Mouse (Mus musculus) CH12.LX (cell line): Measurements from ENCODE around the gene Phyh. TPM values are rescaled to one million over a fixed set of nuclear protein-coding genes. Genes with fewer than 3 reads are reported as not detected.

ENCODE experiments used
- DNase-seq: peaks from one replicate; pipeline ENCODE4 v3.0.0-alpha.2; 2013; ENCODE audit errors: extremely low read depth
- H3K27ac ChIP-seq: 2 replicates; pipeline ENCODE4 v1.5.1; 2012; ENCODE audit warnings: low read depth, mild to moderate bottlenecking, control low read depth, moderate library complexity; ENCODE audit not compliant: insufficient read depth
- H3K27me3 ChIP-seq: replicated peaks from 2 replicates; pipeline ENCODE3; 2012; ENCODE audit warnings: inconsistent platforms
- H3K36me3 ChIP-seq, 2 experiments: replicated peaks in 1 of 2; 2 replicates each; pipeline versions ENCODE3 to v1.6.1; 2012; ENCODE audit warnings: inconsistent platforms in 1 of 2, low read length in 1 of 2, mild to moderate bottlenecking in 1 of 2, mixed read lengths in 1 of 2, moderate library complexity in 1 of 2; ENCODE audit not compliant: control insufficient read depth in 1 of 2, insufficient read depth in 1 of 2
- H3K4me1 ChIP-seq, 2 experiments: 2 replicates each; pipeline ENCODE4 v1.6.1; 2012; ENCODE audit warnings: inconsistent platforms in 1 of 2, moderate library complexity in 1 of 2; ENCODE audit not compliant: insufficient read depth in 2 of 2, control insufficient read depth in 1 of 2
- H3K4me2 ChIP-seq: 2 replicates; pipeline ENCODE4 v1.6.1; 2012; ENCODE audit warnings: low read depth, mild to moderate bottlenecking, control low read depth; ENCODE audit not compliant: poor library complexity, insufficient read depth, severe bottlenecking
- H3K4me3 ChIP-seq, 3 experiments: fragments of 150-350 bp in 1 of 3; sonication (generic) in 1 of 3; replicated peaks in 1 of 3; 2 replicates each; pipeline versions ENCODE3 to v1.5.1; 2011 to 2012; ENCODE audit warnings: low read depth in 2 of 3, low read length in 2 of 3, mild to moderate bottlenecking in 2 of 3, moderate library complexity in 2 of 3, control low read depth in 1 of 3, improper control_type of control experiment in 1 of 3, inconsistent platforms in 1 of 3, mixed read lengths in 1 of 3; ENCODE audit not compliant: poor library complexity in 1 of 3
- H3K79me2 ChIP-seq: replicated peaks from 2 replicates; pipeline ENCODE4 v1.6.1; 2012; ENCODE audit warnings: mild to moderate bottlenecking, moderate library complexity; ENCODE audit not compliant: control insufficient read depth, poor library complexity, insufficient read depth, severe bottlenecking; ENCODE audit errors: extremely low read depth
- H3K9ac ChIP-seq: 2 replicates; pipeline ENCODE4 v1.6.1; 2012; ENCODE audit warnings: low read depth, mild to moderate bottlenecking, control low read depth, moderate library complexity; ENCODE audit not compliant: insufficient read depth
- H3K9me3 ChIP-seq: replicated peaks from 2 replicates; pipeline ENCODE3; 2012; ENCODE audit warnings: low read length, inconsistent platforms, mixed read lengths
- GABPA ChIP-seq: IDR thresholded peaks from 2 replicates; pipeline ENCODE4 v1.6.1; 2012; ENCODE audit warnings: low read depth, low read length, improper control_type of control experiment, inconsistent platforms; ENCODE audit not compliant: insufficient replicate concordance
- HCFC1 ChIP-seq: IDR thresholded peaks from 2 replicates; pipeline ENCODE4 v1.6.1; 2012; ENCODE audit warnings: low read depth, mild to moderate bottlenecking, inconsistent platforms, low read length, improper control_type of control experiment
- IRF4 ChIP-seq: IDR thresholded peaks from 2 replicates; pipeline ENCODE4 v1.6.1; 2014; ENCODE audit warnings: low read depth, mild to moderate bottlenecking, inconsistent platforms, low read length, improper control_type of control experiment
- JUN ChIP-seq: IDR thresholded peaks from 2 replicates; pipeline ENCODE4 v1.6.1; 2011; ENCODE audit warnings: low read depth, mild to moderate bottlenecking, low read length, improper control_type of control experiment, moderate library complexity; ENCODE audit not compliant: insufficient read depth
- JUND ChIP-seq: conservative IDR thresholded peaks from 2 replicates; pipeline ENCODE4 v1.6.1; 2011; ENCODE audit warnings: low read depth, low read length, improper control_type of control experiment
- MAFK ChIP-seq: IDR thresholded peaks from 2 replicates; pipeline ENCODE4 v1.6.1; 2011; ENCODE audit warnings: low read length, improper control_type of control experiment; ENCODE audit not compliant: insufficient replicate concordance
- MAZ ChIP-seq: IDR thresholded peaks from 2 replicates; pipeline ENCODE4 v1.6.1; 2012; ENCODE audit warnings: low read depth, mild to moderate bottlenecking, inconsistent platforms, low read length, improper control_type of control experiment, moderate library complexity
- MXI1 ChIP-seq: IDR thresholded peaks from 2 replicates; pipeline ENCODE4 v1.6.1; 2011; ENCODE audit warnings: mild to moderate bottlenecking, low read depth, low read length, improper control_type of control experiment
- MYC ChIP-seq: IDR thresholded peaks from 2 replicates; pipeline ENCODE4 v1.6.1; 2011; ENCODE audit warnings: low read depth, mild to moderate bottlenecking, improper control_type of control experiment, low read length
- NELFE ChIP-seq: IDR thresholded peaks from 2 replicates; pipeline ENCODE4 v1.6.1; 2011; ENCODE audit warnings: low read depth, low read length, improper control_type of control experiment
- PAX5 ChIP-seq: IDR thresholded peaks from 2 replicates; pipeline ENCODE4 v1.6.1; 2012; ENCODE audit warnings: low read length, inconsistent platforms, mixed read lengths
- POLR2AphosphoS2 ChIP-seq: IDR thresholded peaks from 2 replicates; pipeline ENCODE4 v1.6.1; 2011; ENCODE audit warnings: low read depth, low read length, improper control_type of control experiment
- RCOR1 ChIP-seq: conservative IDR thresholded peaks from 2 replicates; pipeline ENCODE4 v1.6.1; 2012; ENCODE audit warnings: low read depth, mild to moderate bottlenecking, inconsistent platforms, low read length, improper control_type of control experiment
- SIN3A ChIP-seq: IDR thresholded peaks from 2 replicates; pipeline ENCODE4 v1.6.1; 2012; ENCODE audit warnings: low read length, improper control_type of control experiment, inconsistent platforms
- TBP ChIP-seq: conservative IDR thresholded peaks from 2 replicates; pipeline ENCODE4 v1.6.1; 2011; ENCODE audit warnings: low read depth, low read length, improper control_type of control experiment
- TCF12 ChIP-seq: IDR thresholded peaks from 2 replicates; pipeline ENCODE4 v1.6.1; 2014; ENCODE audit warnings: low read depth, mild to moderate bottlenecking, inconsistent platforms, low read length, improper control_type of control experiment
- UBTF ChIP-seq: IDR thresholded peaks from 2 replicates; pipeline ENCODE4 v1.6.1; 2012; ENCODE audit warnings: low read depth, mild to moderate bottlenecking, inconsistent platforms, low read length, improper control_type of control experiment, moderate library complexity
- USF1 ChIP-seq: IDR thresholded peaks from 2 replicates; pipeline ENCODE4 v1.6.1; 2014; ENCODE audit warnings: low read depth, mild to moderate bottlenecking, inconsistent platforms, low read length, improper control_type of control experiment
- ZC3H11A ChIP-seq: IDR thresholded peaks from 2 replicates; pipeline ENCODE4 v1.6.1; 2012; ENCODE audit warnings: low read depth, mild to moderate bottlenecking, inconsistent platforms, low read length, improper control_type of control experiment
- ZKSCAN1 ChIP-seq: IDR thresholded peaks from 2 replicates; pipeline ENCODE4 v1.6.1; 2012; ENCODE audit warnings: low read depth, inconsistent platforms, low read length, improper control_type of control experiment, borderline replicate concordance
- ZMIZ1 ChIP-seq: IDR thresholded peaks from 2 replicates; pipeline ENCODE4 v1.6.1; 2012; ENCODE audit warnings: low read depth, mild to moderate bottlenecking, inconsistent platforms, low read length, improper control_type of control experiment
- dilution Hi-C: fragments of 300-500 bp; cut with MboI; formaldehyde crosslinking; loops from 2 replicates; pipeline ENCODE4 v1.14.3; 2020; ENCODE audit warnings: low sequenced_read_pairs; ENCODE audit not compliant: extremely low pct_unique_long_range_greater_than_20kb, extremely low pct_ligation_motif_present
- in situ Hi-C: fragments of 300-500 bp; cut with MboI; formaldehyde crosslinking; loops from 3 replicates; pipeline ENCODE4 v1.14.3; 2019; ENCODE audit warnings: low sequenced_read_pairs, low pct_ligation_motif_present, low pct_unique_long_range_greater_than_20kb, mixed read lengths
- polyA plus RNA-seq: library from polyadenylated mRNA; unstranded; fragments of >175 nt; gene quantifications from 2 replicates; pipeline ENCODE4 v1.2.1, GENCODE M21; 2012; ENCODE audit warnings: low read depth; ENCODE audit not compliant: insufficient read length
- total RNA-seq, 2 experiments: library from RNA; depleted of rRNA; stranded (reverse); fragments of 300-350 nt in 1 of 2; fragments of >200 nt in 1 of 2; gene quantifications; 2 replicates each; pipeline ENCODE4 v1.2.3; 2012 to 2014

Phyh gene
- total and polyA plus RNA-seq, 3 experiments, result 12.5 to 24.2 (median 17.2) TPM

GRCm38 (mm10) chr2:4978091-4978490 is 59.3 kb downstream of the Phyh start:
- Histone ChIP-seq H3K9ac (no peak overlapping the region), H3K79me2 (no peaks in the 10 kb centered on the region), H3K9me3 (no peaks in the 10 kb centered on the region), H3K4me1 (peaks cover 0 to 5% of the 10 kb centered on the region in 2 experiments; a peak in 2 of 4 replicates), H3K27me3 (no peaks in the 10 kb centered on the region), H3K27ac (no peak overlapping the region), H3K4me2 (no peak overlapping the region), H3K36me3 (no peaks in the 10 kb centered on the region), H3K4me3 (no peak overlapping the region)
- in situ Hi-C loops (no loop called here), dilution Hi-C loops (no loop called here)
- TF ChIP-seq USF1 (no peak), HCFC1 (no peak), ZC3H11A (no peak), JUND (no peak), RCOR1 (no peak), ZKSCAN1 (no peak), ZMIZ1 (no peak), TCF12 (no peak), MAZ (no peak), MAFK (no peak), MXI1 (no peak), MYC (no peak), JUN (no peak), POLR2AphosphoS2 (no peak), PAX5 (no peak)
- no peak for DNase-seq

- Histone ChIP-seq H3K4me1 (peaks cover 0 to 22% of the 10 kb centered on the region in 2 experiments; a peak in 2 of 4 replicates), H3K36me3 (peaks cover 0 to 14% of the 10 kb centered on the region in 2 experiments), H3K27ac (no peak overlapping the region), H3K79me2 (no peaks in the 10 kb centered on the region), H3K4me2 (no peak overlapping the region), H3K4me3 (no peak overlapping the region), H3K9me3 (no peaks in the 10 kb centered on the region), H3K9ac (no peak overlapping the region), H3K27me3 (no peaks in the 10 kb centered on the region)
- no peak for TF ChIP-seq GABPA
- no peak for TF ChIP-seq IRF4
- no peak for TF ChIP-seq TBP
- no peak for TF ChIP-seq NELFE
- TF ChIP-seq MYC, result no peak
- TF ChIP-seq ZC3H11A, result no peak
- TF ChIP-seq MAZ, result no peak
- TF ChIP-seq UBTF, result no peak
- no peak for TF ChIP-seq PAX5
- TF ChIP-seq SIN3A, result no peak
- dilution Hi-C loops (no loop called here), in situ Hi-C loops (no loop called here)
- no peak for DNase-seq
Observed at GRCm38 (mm10) chr2:4983987-4984386, 65.2 kb downstream of the Phyh start.
